Mouse (Mus musculus): ENCODE measurements around the gene Cdkl3.

Cdkl3 gene

DNA sequence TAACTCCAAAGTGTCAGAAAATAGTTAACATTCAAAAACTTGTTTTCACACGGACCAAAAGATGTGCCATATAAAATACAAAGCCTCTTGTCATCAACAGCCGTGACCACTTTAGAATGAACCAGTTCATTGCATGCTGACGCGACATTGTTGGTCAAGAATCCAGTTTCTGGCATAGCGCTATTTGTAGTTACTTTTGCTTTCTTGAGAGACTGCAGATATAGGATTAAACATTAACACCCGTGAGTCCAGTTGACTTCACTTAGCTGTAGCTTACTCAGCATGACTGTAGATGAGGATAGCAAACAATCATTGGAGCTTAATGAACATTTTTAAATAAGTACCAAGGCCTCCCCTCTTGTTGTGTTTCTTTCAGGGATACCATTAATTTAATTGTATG lies 118.0 kb downstream of the Cdkl3 start:
- DNase-seq (ENCODE audit: inconsistent ontology term) = no peak

DNA sequence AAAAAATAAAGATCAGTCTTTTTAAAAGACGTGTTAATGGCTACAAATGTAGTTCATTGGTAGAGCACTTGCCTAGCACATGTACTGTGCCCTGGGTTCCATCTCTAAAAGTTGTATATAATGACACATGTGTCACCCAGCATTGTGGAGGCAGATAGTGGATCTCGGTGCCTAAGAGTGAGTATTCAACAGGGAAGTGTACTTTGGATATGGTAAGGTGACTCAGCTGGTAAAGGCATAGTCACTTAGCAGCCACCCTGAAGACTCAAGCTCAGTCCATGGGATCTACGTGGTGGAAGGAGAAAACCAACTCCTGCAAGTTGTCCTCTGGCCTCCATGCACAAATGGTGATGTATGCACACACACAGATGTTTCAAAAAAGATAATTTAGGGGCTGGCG lies 120.4 kb downstream of the Cdkl3 start:
- no peak for DNase-seq (ENCODE audit: inconsistent ontology term)

DNA sequence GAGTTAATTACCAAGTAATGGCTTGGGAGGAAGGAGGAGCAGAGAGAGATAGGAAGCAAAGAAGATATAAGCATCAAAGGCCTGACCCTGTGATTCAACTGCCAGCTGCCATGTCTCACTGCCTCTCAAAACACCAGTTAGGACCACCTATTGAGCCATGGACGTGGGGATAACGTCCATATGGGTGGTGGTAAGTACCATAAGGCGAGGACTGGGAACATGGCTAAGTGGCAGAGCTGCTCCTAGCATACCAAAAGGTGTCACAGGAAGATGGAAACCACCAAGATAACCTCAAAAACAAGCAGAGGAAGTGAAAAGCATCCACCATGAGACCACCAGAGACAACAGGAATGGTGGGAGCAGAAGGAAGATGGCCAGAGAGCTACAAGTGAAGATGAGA lies 123.1 kb downstream of the Cdkl3 start:
- DNase-seq (ENCODE audit: inconsistent ontology term) = no peak

DNA sequence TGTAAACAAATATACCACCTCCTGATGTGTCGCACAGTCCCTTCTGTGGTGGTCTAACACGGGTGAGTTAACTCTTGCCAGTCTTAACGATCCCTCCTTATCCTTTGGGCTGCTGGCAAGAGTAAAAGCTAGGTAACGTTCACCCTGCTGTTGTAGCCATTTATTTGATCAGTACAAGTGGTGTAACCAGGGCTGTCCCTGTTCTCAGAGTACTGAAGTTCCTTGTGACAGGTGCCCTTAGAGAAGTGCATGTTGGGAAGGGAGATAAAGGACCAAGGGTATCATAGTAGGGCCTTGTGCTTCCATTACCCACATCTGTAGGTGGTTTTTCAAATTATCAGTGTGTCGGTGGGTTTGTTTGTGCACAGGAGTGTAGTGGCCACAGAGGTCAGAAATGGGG lies 123.7 kb downstream of the Cdkl3 start:
- DNase-seq (ENCODE audit: inconsistent ontology term) = no peak

DNA sequence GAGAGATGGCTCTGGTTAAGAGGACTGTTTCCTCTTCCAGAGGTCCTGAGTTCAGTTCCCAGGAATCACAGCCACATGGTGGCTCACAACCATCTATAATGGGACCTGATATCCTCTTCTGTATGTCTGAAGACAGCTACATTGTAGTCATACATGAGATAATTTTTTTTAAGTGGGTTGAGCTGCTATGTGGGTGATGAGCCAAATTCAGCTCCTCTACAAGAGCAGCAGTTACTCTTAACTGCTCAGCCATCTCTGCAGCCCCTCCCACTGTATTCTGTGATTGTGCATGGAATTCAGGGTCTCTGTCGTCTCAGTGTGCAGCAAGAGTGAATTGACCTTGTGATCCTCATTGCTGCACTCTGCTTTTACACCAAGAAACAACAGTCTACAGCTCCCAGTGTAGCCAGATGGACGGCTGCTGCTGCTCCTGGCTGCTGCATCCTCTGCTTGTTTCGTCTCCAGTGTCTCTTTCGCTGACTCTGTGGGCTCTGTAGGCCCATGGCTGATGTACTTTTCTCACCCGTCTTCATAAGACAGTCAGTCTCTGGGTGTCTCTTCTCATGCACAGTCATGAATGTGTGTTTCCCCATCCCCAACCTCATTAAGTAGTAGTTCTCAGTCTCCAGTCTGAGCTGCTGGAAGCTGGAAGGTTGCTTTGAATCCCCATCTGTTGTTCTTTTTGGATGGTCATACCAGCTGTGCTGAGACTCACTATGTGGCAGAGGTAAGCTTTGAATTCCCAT lies 124.5 kb downstream of the Cdkl3 start:
- no peak for DNase-seq (ENCODE audit: inconsistent ontology term)

GRCm38 (mm10) chr11:52129171-52129570 lies 125.2 kb downstream of the Cdkl3 start:
- DNase-seq (ENCODE audit: inconsistent ontology term) = no peak

GRCm38 (mm10) chr11:52129621-52130450 lies 125.8 kb downstream of the Cdkl3 start:
- peak; percentile 53 for DNase-seq (ENCODE audit: inconsistent ontology term)

DNA sequence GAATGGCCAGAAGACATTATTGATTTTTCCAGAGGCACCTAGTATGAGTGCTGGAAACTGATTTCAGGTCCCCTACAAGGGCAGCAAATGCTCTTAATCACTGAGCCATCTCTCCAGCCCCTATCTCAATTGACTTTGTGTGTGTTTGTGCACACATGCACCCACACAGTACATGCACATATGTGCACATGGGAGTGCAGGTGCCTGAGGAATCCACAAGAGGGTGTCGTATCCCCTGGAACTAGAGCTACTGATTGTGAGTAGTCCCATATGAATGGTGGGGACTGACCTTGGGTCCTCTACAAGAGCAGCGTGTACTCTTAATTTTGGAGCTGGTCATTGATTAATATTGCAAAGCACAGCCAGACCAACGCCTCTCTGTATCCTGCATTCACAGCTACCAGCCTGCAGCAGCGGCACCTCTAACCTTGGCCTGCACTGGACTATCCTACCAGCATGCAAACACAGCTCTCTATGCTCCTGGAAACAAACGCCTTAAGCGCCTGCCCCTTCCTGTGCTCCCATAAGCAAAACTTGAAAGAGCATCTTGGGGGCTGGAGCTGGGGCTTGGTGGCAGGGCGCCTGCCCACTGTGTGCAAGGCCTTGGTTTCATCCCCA lies 126.5 kb downstream of the Cdkl3 start:
- DNase-seq (ENCODE audit: inconsistent ontology term) = no peak
